Mouse (Mus musculus) spleen, adult 2 months (tissue): ENCODE results near the gene Wasf2.

Experiments used
- CTCF ChIP-seq: fragments of 200-500 bp; IDR thresholded peaks from 2 replicates; pipeline ENCODE4 v1.5.1; 2011; ENCODE audit warnings: mild to moderate bottlenecking, inconsistent platforms; ENCODE audit not compliant: insufficient read depth, insufficient read length, insufficient replicate concordance; ENCODE audit errors: extremely low read depth
- POLR2A ChIP-seq: fragments of 200-500 bp; IDR thresholded peaks from 2 replicates; pipeline ENCODE4 v1.6.1; 2011; ENCODE audit warnings: low read depth, low read length, inconsistent platforms

DNA sequence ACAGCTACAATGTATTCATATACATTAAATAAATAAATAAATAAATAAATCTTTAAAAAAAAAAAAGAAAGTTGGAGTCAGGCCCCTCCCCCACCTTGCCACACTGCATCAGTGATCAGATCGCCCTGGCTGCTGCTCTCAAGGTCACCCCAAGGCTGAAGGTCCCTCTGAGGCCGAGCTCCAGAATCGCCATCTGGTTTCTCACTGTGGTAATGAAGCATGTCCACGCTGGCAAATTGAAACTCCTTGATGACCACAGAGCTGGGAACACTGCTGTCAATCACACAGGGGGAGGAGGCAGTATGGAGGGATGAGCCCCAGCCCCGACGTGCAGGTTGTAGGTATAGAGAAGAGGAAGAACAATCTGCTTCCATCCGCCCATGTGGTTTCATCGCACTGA, 97.3 kb downstream of the Wasf2 start:
- TF ChIP-seq CTCF (no peak), POLR2A (no peak)
